Mouse (Mus musculus) embryonic fibroblast, embryonic 13.5 days (primary cell): ENCODE measurements around the gene Fli1.

ENCODE experiments used
- CTCF ChIP-seq: IDR thresholded peaks from 2 replicates; pipeline ENCODE4 v1.5.1; 2011; ENCODE audit warnings: mild to moderate bottlenecking, control low read depth, low read length, moderate library complexity, borderline replicate concordance; ENCODE audit not compliant: insufficient read depth
- POLR2A ChIP-seq: IDR thresholded peaks from 2 replicates; pipeline ENCODE4 v1.6.1; 2011; ENCODE audit warnings: low read depth, mild to moderate bottlenecking, control low read depth, low read length, moderate library complexity

DNA sequence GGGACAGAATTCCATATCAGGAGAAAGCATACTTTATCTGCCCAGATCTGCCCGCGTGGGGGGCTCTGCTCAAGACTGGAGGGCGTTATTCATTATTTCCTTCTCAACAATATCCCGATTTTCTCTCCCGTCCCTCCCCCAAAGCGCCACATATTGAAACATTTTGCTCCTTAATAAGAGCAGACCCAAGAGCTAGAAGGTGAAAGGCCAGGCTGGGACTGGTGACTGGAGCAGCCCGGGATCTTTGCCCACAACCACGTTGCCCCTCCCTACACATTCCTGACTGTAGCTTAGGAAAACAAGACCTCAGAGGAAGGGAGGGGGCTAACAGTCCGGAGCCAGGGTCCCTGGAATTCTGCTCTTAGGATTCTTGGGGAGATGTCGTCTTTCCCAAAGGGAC is 7.9 kb upstream of the Fli1 start:
- TF ChIP-seq CTCF = no peak
- no peak for TF ChIP-seq POLR2A
